Mouse (Mus musculus) stomach, embryonic 14.5 days (tissue): ENCODE results near the gene E130218I03Rik. TPM values are rescaled to one million over a fixed set of nuclear protein-coding genes. Genes with fewer than 3 reads are reported as not detected.

ENCODE experiments used
- ATAC-seq: fragments of 200-750 bp; cut with Nextera tagmentation; 2 replicates; pipeline ENCODE4 v1.8.0; 2017; ENCODE audit warnings: low read depth, moderate TSS enrichment; ENCODE audit not compliant: insufficient number of reproducible peaks, insufficient read depth, low FRiP score
- H3K27ac ChIP-seq: fragments of 300-500 bp; sonication (generic); 2 replicates; pipeline ENCODE4 v1.5.1; 2014; ENCODE audit warnings: mild to moderate bottlenecking, low read length, moderate library complexity, mixed read lengths
- H3K27me3 ChIP-seq: fragments of 300-500 bp; sonication (generic); 2 replicates; pipeline ENCODE4 v1.6.1; 2014; ENCODE audit warnings: low read length, control low read depth, mixed read lengths; ENCODE audit not compliant: control insufficient read depth, insufficient read depth
- H3K36me3 ChIP-seq: fragments of 300-500 bp; sonication (generic); 2 replicates; pipeline ENCODE4 v1.6.1; 2014; ENCODE audit warnings: mild to moderate bottlenecking, control low read depth, low read length, moderate library complexity, mixed read lengths; ENCODE audit not compliant: control insufficient read depth, insufficient read depth
- H3K4me1 ChIP-seq: fragments of 300-500 bp; sonication (generic); 2 replicates; pipeline ENCODE4 v1.6.1; 2014; ENCODE audit warnings: low read length, control low read depth, mixed read lengths; ENCODE audit not compliant: control insufficient read depth, insufficient read depth
- H3K4me2 ChIP-seq: fragments of 300-500 bp; sonication (generic); replicated peaks from 2 replicates; pipeline ENCODE4 v1.6.1; 2014; ENCODE audit warnings: low read depth, low read length, control low read depth
- H3K4me3 ChIP-seq: fragments of 300-500 bp; sonication (generic); 2 replicates; pipeline ENCODE4 v1.5.1; 2014; ENCODE audit warnings: low read depth, low read length, control low read depth
- H3K9ac ChIP-seq: fragments of 300-500 bp; sonication (generic); replicated peaks from 2 replicates; pipeline ENCODE4 v1.6.1; 2014; ENCODE audit warnings: low read depth, mild to moderate bottlenecking, control low read depth, low read length, moderate library complexity, mixed read lengths
- H3K9me3 ChIP-seq: fragments of 300-500 bp; sonication (generic); 2 replicates; pipeline ENCODE4 v1.6.1; 2016; ENCODE audit warnings: low read depth, low read length, control low read depth; ENCODE audit not compliant: control insufficient read depth
- whole genome bisulfite sequencing: fragments of 180-500 bp; shearing (Covaris S2); extraction: QIAGEN DNeasy Blood & Tissue Kit; methylation state at CpG from one replicate; pipeline ENCODE4 v1.1.7; 2014; 5-methylcytosine and 5-hydroxymethylcytosine counted together
- polyA plus RNA-seq: library from polyadenylated mRNA; unstranded; fragments of >200 nt; fragmentation: Nextera tagmentation; extraction: Ambion mirVana; gene quantifications from 2 replicates; pipeline ENCODE4 v1.2.1, GENCODE M21; 2014

E130218I03Rik gene
- polyA plus RNA-seq, 1 experiment from 2014 or later: 0.41 TPM

GRCm38 (mm10) chr4:134288397-134289256, 45.2 kb downstream of the E130218I03Rik start:
- Histone ChIP-seq H3K4me1 (peaks cover 17% of the 10 kb centered on the region), H3K9ac (no peak overlapping the region; the same call in 1 of the 2 replicates), H3K27ac (peak overlapping the region; percentile 100), H3K9me3 (no peaks in the 10 kb centered on the region), H3K4me2 (peak overlapping the region; percentile 81), H3K27me3 (no peaks in the 10 kb centered on the region), H3K4me3 (peak overlapping the region; percentile 100), H3K36me3 (peaks cover 6% of the 10 kb centered on the region; the same call in 1 of the 2 replicates)
- ATAC-seq: no peak
- WGBS: 14% methylated on average over 11 of the region's 11 CpGs

GRCm38 (mm10) chr4:134292067-134292466, 48.6 kb downstream of the E130218I03Rik start:
- no peak overlapping the region for H3K27ac ChIP-seq
- H3K27me3 ChIP-seq: no peaks in the 10 kb centered on the region
- peaks cover 10% of the 10 kb centered on the region for H3K4me1 ChIP-seq
- no peak overlapping the region for H3K9ac ChIP-seq
- H3K36me3 ChIP-seq: no peaks in the 10 kb centered on the region
- no peaks in the 10 kb centered on the region for H3K9me3 ChIP-seq
- H3K4me2 ChIP-seq: no peak overlapping the region
- ATAC-seq: no peak
- 20% methylated on average over 7 of the region's 7 CpGs for WGBS
- H3K4me3 ChIP-seq: no peak overlapping the region

- WGBS: 71% methylated on average over 18 of the region's 18 CpGs
- H3K9me3 ChIP-seq: no peaks in the 10 kb centered on the region
- H3K27ac ChIP-seq: no peak overlapping the region
- peaks cover 7% of the 10 kb centered on the region for H3K4me1 ChIP-seq
- H3K36me3 ChIP-seq: no peaks in the 10 kb centered on the region
- no peak overlapping the region for H3K4me2 ChIP-seq
- no peak overlapping the region for H3K9ac ChIP-seq
- no peaks in the 10 kb centered on the region for H3K27me3 ChIP-seq
- ATAC-seq: no peak
- H3K4me3 ChIP-seq: no peak overlapping the region
Observed at GRCm38 (mm10) chr4:134293061-134293691, 49.7 kb downstream of the E130218I03Rik start.

GRCm38 (mm10) chr4:134293692-134294163, 50.3 kb downstream of the E130218I03Rik start:
- H3K9me3 ChIP-seq: no peaks in the 10 kb centered on the region
- H3K27me3 ChIP-seq: no peaks in the 10 kb centered on the region
- no peaks in the 10 kb centered on the region for H3K36me3 ChIP-seq
- no peak overlapping the region for H3K4me3 ChIP-seq
- no peak overlapping the region for H3K4me2 ChIP-seq
- no peak overlapping the region for H3K9ac ChIP-seq
- no peak overlapping the region for H3K27ac ChIP-seq
- H3K4me1 ChIP-seq: peaks cover 2% of the 10 kb centered on the region
- WGBS: 50% methylated on average over 9 of the region's 9 CpGs
- ATAC-seq: no peak

Other genes with a start within 250 kb of the E130218I03Rik start
- 42.6 and 50.4 TPM in 2 replicates for gene Dhdds, start 242.7 kb upstream of the E130218I03Rik start, polyA plus RNA-seq
- gene Lin28a, start 224.8 kb upstream of the E130218I03Rik start, polyA plus RNA-seq: 0.07 TPM in 2 replicates
- not detected in 2 replicates for gene Zfp683, start 189.8 kb upstream of the E130218I03Rik start, polyA plus RNA-seq
- gene Crybg2, start 182.8 kb upstream of the E130218I03Rik start, polyA plus RNA-seq: 4.8 and 7.3 TPM in 2 replicates
- 16.3 and 16.4 TPM in 2 replicates for gene Cd52, start 148.6 kb upstream of the E130218I03Rik start, polyA plus RNA-seq
- 7.0 and 8.3 TPM in 2 replicates for gene Ubxn11, start 141.1 kb upstream of the E130218I03Rik start, polyA plus RNA-seq
- gene Sh3bgrl3, start 114.9 kb upstream of the E130218I03Rik start, polyA plus RNA-seq: 403 and 435 TPM in 2 replicates
- 43.2 and 55.9 TPM in 2 replicates for gene Cep85, start 56.5 kb upstream of the E130218I03Rik start, polyA plus RNA-seq
- gene Gm7534, start 40.7 kb upstream of the E130218I03Rik start, polyA plus RNA-seq: not detected in 2 replicates
- gene Catsper4, start 16.3 kb upstream of the E130218I03Rik start, polyA plus RNA-seq: 0.32 TPM in 1 of 2 replicates, not detected in the other
- gene Cnksr1, start 5.3 kb upstream of the E130218I03Rik start, polyA plus RNA-seq: 5.7 and 6.3 TPM in 2 replicates
- gene Zfp593, start 1.9 kb downstream of the E130218I03Rik start, polyA plus RNA-seq: 14.8 and 16.5 TPM in 2 replicates
- not detected in 2 replicates for gene Gm30191, start 3.3 kb downstream of the E130218I03Rik start, polyA plus RNA-seq
- 4.1 and 4.5 TPM in 2 replicates for gene Grrp1, start 10.4 kb downstream of the E130218I03Rik start, polyA plus RNA-seq
- gene Pdik1l, start 44.2 kb downstream of the E130218I03Rik start, polyA plus RNA-seq: 19.0 and 19.6 TPM in 2 replicates
- not detected in 2 replicates for gene Trim63, start 71.5 kb downstream of the E130218I03Rik start, polyA plus RNA-seq
- not detected in 2 replicates for gene Slc30a2, start 99.5 kb downstream of the E130218I03Rik start, polyA plus RNA-seq
- 0.64 and 0.98 TPM in 2 replicates for gene Extl1, start 140.2 kb downstream of the E130218I03Rik start, polyA plus RNA-seq
- gene Pafah2, start 152.7 kb downstream of the E130218I03Rik start, polyA plus RNA-seq: 13.8 and 15.1 TPM in 2 replicates
- gene Stmn1, start 224.7 kb downstream of the E130218I03Rik start, polyA plus RNA-seq: 1,523 and 1,653 TPM in 2 replicates